Comparison of ENCODE assay signal across 12 mouse cellular contexts in genomic region chr17:85614722-85615331, GRCm38 (mm10). TPM values are rescaled to one million over a fixed set of nuclear protein-coding genes. Genes with fewer than 3 reads are reported as not detected.
A peak's percentile ranks its signal among the peaks of the same experiment; 100 is the strongest.
DNase-seq lines count a peak whose midpoint lies in the region; ATAC-seq and TF ChIP-seq lines count a peak whose summit lies in the region.
"Had no signal": no experiment of that assay in that cellular context is flagged by ENCODE, and none has a peak within 500 bp of the region (broad histone marks: within the 10 kb centered on the region; RNA-seq: fewer than 3 reads in every experiment).

No protein-coding gene starts in this region.

- H3K27ac ChIP-seq in heart, embryonic 16.5 days (ENCODE audit: low read length) = no peak overlapping the region
- no peak overlapping the region for H3K27ac ChIP-seq in heart, adult 2 months
- peak overlapping the region; percentile 45 for H3K27ac ChIP-seq in forebrain, embryonic 15.5 days (replicated peaks)
- H3K27ac ChIP-seq in midbrain, embryonic 13.5 days = peak overlapping the region; percentile 88
- H3K27ac ChIP-seq: liver, embryonic 15.5 days; stomach, embryonic 15.5 days had no signal

- no peak overlapping the region for H3K9ac ChIP-seq in heart, embryonic 16.5 days (ENCODE audit: low read length)
- H3K9ac ChIP-seq in heart, adult 2 months (ENCODE audit: low read depth, low read length) = no peak overlapping the region
- peak overlapping the region; percentile 22; the same call in 1 of the 2 replicates for H3K9ac ChIP-seq in forebrain, embryonic 15.5 days (replicated peaks)
- H3K9ac ChIP-seq in midbrain, embryonic 13.5 days (replicated peaks) = peak overlapping the region; percentile 56
- H3K9ac ChIP-seq: liver, embryonic 15.5 days; stomach, embryonic 15.5 days had no signal

- H3K9me3 ChIP-seq in heart, embryonic 16.5 days (replicated peaks; ENCODE audit: control insufficient read depth, low read length) = no peaks in the 10 kb centered on the region
- H3K9me3 ChIP-seq in forebrain, embryonic 15.5 days = no peaks in the 10 kb centered on the region
- H3K9me3 ChIP-seq in midbrain, embryonic 13.5 days = no peaks in the 10 kb centered on the region
- H3K9me3 ChIP-seq: liver, embryonic 15.5 days; stomach, embryonic 15.5 days had no signal

- WGBS in heart, embryonic 16.5 days = 2% methylated on average over 38 of the region's 38 CpGs
- 2% methylated on average over 38 of the region's 38 CpGs for WGBS in heart, adult 2 months
- WGBS in forebrain, embryonic 15.5 days = under 1% methylated on average over 38 of the region's 38 CpGs
- WGBS in midbrain, embryonic 13.5 days = 1% methylated on average over 38 of the region's 38 CpGs

- H3K4me3 ChIP-seq in heart, embryonic 16.5 days (ENCODE audit: low read length) = peak overlapping the region; percentile 6; the same call in 1 of the 2 replicates
- no peak overlapping the region for H3K4me3 ChIP-seq in heart, adult 2 months
- H3K4me3 ChIP-seq in forebrain, embryonic 15.5 days = peak overlapping the region; percentile 36
- H3K4me3 ChIP-seq in midbrain, embryonic 13.5 days (replicated peaks) = peak overlapping the region; percentile 39
- H3K4me3 ChIP-seq: liver, embryonic 15.5 days; stomach, embryonic 15.5 days had no signal

- no peak for TF ChIP-seq CTCF in heart, adult 2 months (IDR thresholded peaks at IDR 0.05)

- H3K27me3 ChIP-seq in heart, embryonic 16.5 days (ENCODE audit: control insufficient read depth, insufficient read depth, low read length) = peaks cover 99% of the 10 kb centered on the region
- H3K27me3 ChIP-seq in heart, adult 2 months (ENCODE audit: control insufficient read depth, insufficient read depth, low read length) = peaks cover 33% of the 10 kb centered on the region
- peaks cover 99% of the 10 kb centered on the region for H3K27me3 ChIP-seq in forebrain, embryonic 15.5 days
- peaks cover 100% of the 10 kb centered on the region for H3K27me3 ChIP-seq in midbrain, embryonic 13.5 days

- DNase-seq in heart, adult 2 months = no peak
- DNase-seq in embryo, embryonic 10 days (ENCODE audit: low spot score) = peak; percentile 53
- no peak for DNase-seq in lung, postnatal 4 days
- DNase-seq in right cerebral cortex, postnatal 4 days = no peak
- DNase-seq: cerebellum, postnatal 36 days; kidney, adult 11 months had no signal

- no peaks in the 10 kb centered on the region for H3K36me3 ChIP-seq in heart, embryonic 16.5 days (ENCODE audit: control insufficient read depth, insufficient read depth)
- H3K36me3 ChIP-seq in heart, adult 2 months (ENCODE audit: control insufficient read depth, insufficient read depth, low read length) = no peaks in the 10 kb centered on the region
- no peaks in the 10 kb centered on the region for H3K36me3 ChIP-seq in forebrain, embryonic 15.5 days
- no peaks in the 10 kb centered on the region for H3K36me3 ChIP-seq in midbrain, embryonic 13.5 days
- H3K36me3 ChIP-seq: liver, embryonic 15.5 days; stomach, embryonic 15.5 days had no signal

- no peak for TF ChIP-seq POLR2A in heart, adult 2 months (IDR thresholded peaks at IDR 0.05; ENCODE audit: insufficient read depth, low read depth, low read length)

- H3K4me2 ChIP-seq in heart, embryonic 16.5 days (ENCODE audit: low read depth, low read length) = peak overlapping the region; percentile 8; the same call in 1 of the 2 replicates
- H3K4me2 ChIP-seq in forebrain, embryonic 15.5 days (replicated peaks) = peak overlapping the region; percentile 45
- H3K4me2 ChIP-seq in midbrain, embryonic 13.5 days (replicated peaks) = peak overlapping the region; percentile 53
- H3K4me2 ChIP-seq: liver, embryonic 15.5 days; stomach, embryonic 15.5 days had no signal

- TF ChIP-seq EP300 in heart, adult 2 months (IDR thresholded peaks at IDR 0.05; ENCODE audit: insufficient read depth, low read depth, low read length) = no peak

- no peak for ATAC-seq in heart, embryonic 16.5 days (replicated peaks; ENCODE audit: extremely low read depth, insufficient read depth, low FRiP score)
- no peak for ATAC-seq in forebrain, embryonic 15.5 days (replicated peaks)
- ATAC-seq in midbrain, embryonic 13.5 days = no peak; the same call in 1 of the 2 replicates
- no peak for ATAC-seq in megakaryocyte, adult 5-6 weeks (ENCODE audit: poor library complexity, severe bottlenecking)

- H3K79me2 ChIP-seq in heart, adult 2 months (replicated peaks; ENCODE audit: control insufficient read depth, insufficient read depth, low read length) = no peaks in the 10 kb centered on the region

- 0 out of 2 replicates have a peak, but pooled peaks cover 5% of the 10 kb centered on the region for H3K4me1 ChIP-seq in heart, embryonic 16.5 days (ENCODE audit: control insufficient read depth, insufficient read depth, low read length)
- H3K4me1 ChIP-seq in heart, adult 2 months (ENCODE audit: control insufficient read depth, insufficient read depth, low read length) = no peaks in the 10 kb centered on the region
- H3K4me1 ChIP-seq in forebrain, embryonic 15.5 days = peaks cover 24% of the 10 kb centered on the region
- H3K4me1 ChIP-seq in midbrain, embryonic 13.5 days (replicated peaks) = peaks cover 20% of the 10 kb centered on the region
- H3K4me1 ChIP-seq: liver, embryonic 15.5 days had no signal

- intact Hi-C loops in heart, adult 2 months (cut with DNase I) = no loop called here

RNA-seq across cellular contexts. Expression of gene Six3, which starts 1.4 kb away (rescaled TPM):
- not detected in 2 replicates for polyA plus RNA-seq in heart, embryonic 16.5 days (2015; fragmentation: Nextera tagmentation; extraction: Ambion mirVana)
- not detected for total RNA-seq in heart, adult 2 months (2021)
- polyA plus RNA-seq in heart, adult 2 months (2012; rRNA removed) = 0.06 TPM in 1 of 2 replicates, not detected in the other
- polyA plus RNA-seq in forebrain, embryonic 15.5 days (2015; fragmentation: Nextera tagmentation; extraction: Ambion mirVana) = 18.0 and 21.7 TPM in 2 replicates
- 15.6 and 21.9 TPM in 2 replicates for polyA plus RNA-seq in midbrain, embryonic 13.5 days (2015; fragmentation: Nextera tagmentation; extraction: Ambion mirVana)
- total RNA-seq in megakaryocyte, adult 5-6 weeks (2015) = not detected in 2 replicates
- total RNA-seq in megakaryocyte, adult 5-6 weeks (2017) = not detected in 2 replicates
- polyA plus RNA-seq: liver, embryonic 15.5 days; stomach, embryonic 15.5 days had no signal

Comparison
In these comparisons a context has a peak if more than half of its experiments do, and no peak if none do; other contexts are left out.
1. H3K27ac ChIP-seq: peak in forebrain, embryonic 15.5 days (single experiment) and midbrain, embryonic 13.5 days (single experiment); none in heart, embryonic 16.5 days (single experiment) and heart, adult 2 months (single experiment).
2. H3K9ac ChIP-seq: peak in forebrain, embryonic 15.5 days (single experiment) and midbrain, embryonic 13.5 days (single experiment); none in heart, embryonic 16.5 days (single experiment) and heart, adult 2 months (single experiment).
3. RNA of gene Six3, which starts 1.4 kb away (polyA plus RNA-seq): 15.6 to 21.9 TPM in midbrain, embryonic 13.5 days and 18.0 to 21.7 TPM in forebrain, embryonic 15.5 days; 0.06 TPM in heart, adult 2 months and not detected in heart, embryonic 16.5 days; every median in the first group is over 10 times any median in the second.
4. Peak in every context shown above with its lines, with median percentiles within 50 percentile points of each other: H3K4me2 ChIP-seq.